Mouse (Mus musculus): ENCODE measurements around the gene Pou2f3. TPM values are rescaled to one million over a fixed set of nuclear protein-coding genes. Genes with fewer than 3 reads are reported as not detected.

Pou2f3 gene
- not detected for polyA plus RNA-seq (2017; shearing (Covaris generic))

GRCm38 (mm10) chr9:43210190-43210682 is at the start of gene Pou2f3:
Pou2f3 (minus strand) TSS chr9:43210369.

GRCm38 (mm10) chr9:43239712-43240593 is 29.8 kb upstream of the Pou2f3 start, which contains the start of gene Oaf:
Oaf (minus strand) TSS chr9:43239911.

GRCm38 (mm10) chr9:43116134-43116996 is 93.8 kb downstream of the Pou2f3 start, which contains the start of gene Tmem136:
Tmem136 (minus strand) TSS chr9:43116570.

GRCm38 (mm10) chr9:43107187-43107517 is 103.0 kb downstream of the Pou2f3 start, which contains the start of gene Arhgef12:
Arhgef12 (minus strand) TSS chr9:43107239.

Other genes with a start within 250 kb of the Pou2f3 start
- gene Arhgef12, start 103.1 kb downstream of the Pou2f3 start, polyA plus RNA-seq (2017; shearing (Covaris generic)), result 2.5 TPM
- 7.1 TPM for gene Tmem136, start 93.8 kb downstream of the Pou2f3 start, polyA plus RNA-seq (2017; shearing (Covaris generic))
- 0.20 TPM for gene Oaf, start 29.5 kb upstream of the Pou2f3 start, polyA plus RNA-seq (2017; shearing (Covaris generic))
- gene Trim29, start 100.5 kb upstream of the Pou2f3 start, polyA plus RNA-seq (2017; shearing (Covaris generic)), result not detected

Data from CD4-positive, CD25-positive, alpha-beta regulatory T cell, adult 9 weeks (primary cell).